Comparison of ENCODE assay signal across 9 mouse cellular contexts in the genomic region with DNA sequence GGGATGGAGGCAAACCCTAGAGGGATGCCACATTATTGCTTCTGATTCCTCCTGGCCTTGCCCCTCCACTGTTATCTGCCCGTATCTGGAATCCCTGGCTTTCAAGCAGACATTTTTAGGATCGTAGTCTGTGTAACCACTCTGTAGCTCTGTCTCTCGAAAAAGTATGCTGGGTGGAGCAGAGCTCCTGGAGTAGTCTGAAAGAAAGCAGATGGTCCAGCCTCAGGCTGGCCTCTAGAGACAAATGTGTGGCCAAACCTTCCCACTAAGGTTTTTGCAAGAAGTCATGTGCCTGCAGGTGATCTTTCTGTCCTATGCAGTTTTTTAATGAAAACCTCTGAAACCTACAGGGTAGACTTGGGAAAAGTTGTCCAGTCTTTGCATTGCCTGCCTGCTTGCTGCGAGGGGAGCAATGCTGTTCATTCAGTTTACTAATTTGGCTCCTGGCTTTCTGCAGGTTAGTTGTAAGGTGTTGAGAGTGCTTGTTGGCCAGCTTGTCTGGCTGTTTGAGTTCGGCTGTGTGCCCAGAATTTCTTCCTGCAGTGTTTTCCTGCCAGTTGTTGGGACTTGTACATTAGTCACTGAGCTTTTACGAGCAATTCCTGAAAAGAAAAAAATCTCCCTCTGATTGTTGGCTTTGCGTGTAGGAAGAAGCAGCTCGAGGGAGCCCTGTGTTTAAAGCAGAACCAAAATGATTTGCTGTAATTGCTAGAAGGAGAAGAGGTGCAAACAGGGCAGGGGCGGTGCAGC. TPM values are rescaled to one million over a fixed set of nuclear protein-coding genes. Genes with fewer than 3 reads are reported as not detected.
DNase-seq lines count a peak whose midpoint lies in the region; ATAC-seq lines count a peak whose summit lies in the region.
"Had no signal": no experiment of that assay in that cellular context is flagged by ENCODE, and none has a peak within 500 bp of the region (broad histone marks: within the 10 kb centered on the region; RNA-seq: fewer than 3 reads in every experiment).

No protein-coding gene starts in this region.

- H3K36me3 ChIP-seq in embryonic facial prominence, embryonic 15.5 days = no peaks in the 10 kb centered on the region
- H3K36me3 ChIP-seq in hindbrain, embryonic 16.5 days (ENCODE audit: control insufficient read depth, insufficient read depth, low read length) = no peaks in the 10 kb centered on the region
- no peaks in the 10 kb centered on the region for H3K36me3 ChIP-seq in limb, embryonic 15.5 days
- H3K36me3 ChIP-seq in neural tube, embryonic 13.5 days = no peaks in the 10 kb centered on the region

- H3K9ac ChIP-seq in embryonic facial prominence, embryonic 15.5 days = 0 out of 2 replicates have a peak overlapping the region, but pooled peaks have one; percentile 68
- H3K9ac ChIP-seq in hindbrain, embryonic 16.5 days (ENCODE audit: low read depth, low read length) = peak overlapping the region; percentile 96
- no peak overlapping the region for H3K9ac ChIP-seq in limb, embryonic 15.5 days
- peak overlapping the region; percentile 90 for H3K9ac ChIP-seq in neural tube, embryonic 13.5 days

- peak overlapping the region; percentile 93 for H3K4me2 ChIP-seq in embryonic facial prominence, embryonic 15.5 days (replicated peaks)
- H3K4me2 ChIP-seq in hindbrain, embryonic 16.5 days (ENCODE audit: low read length) = peak overlapping the region; percentile 72
- peak overlapping the region; percentile 91 for H3K4me2 ChIP-seq in limb, embryonic 15.5 days
- H3K4me2 ChIP-seq in neural tube, embryonic 13.5 days = peak overlapping the region; percentile 75

- H3K9me3 ChIP-seq in embryonic facial prominence, embryonic 15.5 days (replicated peaks) = no peaks in the 10 kb centered on the region
- H3K9me3 ChIP-seq in hindbrain, embryonic 16.5 days (ENCODE audit: control insufficient read depth, low read length) = no peaks in the 10 kb centered on the region
- no peaks in the 10 kb centered on the region for H3K9me3 ChIP-seq in limb, embryonic 15.5 days
- no peaks in the 10 kb centered on the region for H3K9me3 ChIP-seq in neural tube, embryonic 13.5 days

- peak overlapping the region; percentile 78 for H3K4me3 ChIP-seq in embryonic facial prominence, embryonic 15.5 days (replicated peaks)
- peak overlapping the region; percentile 82 for H3K4me3 ChIP-seq in hindbrain, embryonic 16.5 days (ENCODE audit: low read length)
- peak overlapping the region; percentile 99 for H3K4me3 ChIP-seq in limb, embryonic 15.5 days
- peak overlapping the region; percentile 82 for H3K4me3 ChIP-seq in neural tube, embryonic 13.5 days

- H3K27ac ChIP-seq in embryonic facial prominence, embryonic 15.5 days (replicated peaks) = peak overlapping the region; percentile 59
- no peak overlapping the region for H3K27ac ChIP-seq in hindbrain, embryonic 16.5 days (ENCODE audit: low read depth, low read length)
- peak overlapping the region; percentile 60 for H3K27ac ChIP-seq in limb, embryonic 15.5 days
- peak overlapping the region; percentile 96 for H3K27ac ChIP-seq in neural tube, embryonic 13.5 days (replicated peaks)
- H3K27ac ChIP-seq: heart, adult 2 months had no signal

- no peaks in the 10 kb centered on the region for H3K27me3 ChIP-seq in embryonic facial prominence, embryonic 15.5 days
- no peaks in the 10 kb centered on the region for H3K27me3 ChIP-seq in hindbrain, embryonic 16.5 days (replicated peaks; ENCODE audit: control insufficient read depth, insufficient read depth, low read length)
- no peaks in the 10 kb centered on the region for H3K27me3 ChIP-seq in limb, embryonic 15.5 days
- no peaks in the 10 kb centered on the region for H3K27me3 ChIP-seq in neural tube, embryonic 13.5 days

- peak; percentile 73 for DNase-seq in urinary bladder, postnatal 14 days (ENCODE audit: low spot score)
- no peak for DNase-seq in urinary bladder, postnatal 4 days (ENCODE audit: low spot score in 2 of 2)
- no peak for DNase-seq in gastrocnemius, postnatal 25 days
- no peak for DNase-seq in thymus, postnatal 14 days

- ATAC-seq in embryonic facial prominence, embryonic 15.5 days (ENCODE audit: insufficient number of reproducible peaks, low FRiP score, low TSS enrichment, low read depth) = no peak
- no peak for ATAC-seq in hindbrain, embryonic 16.5 days
- ATAC-seq in limb, embryonic 15.5 days (ENCODE audit: insufficient number of reproducible peaks, low FRiP score, low TSS enrichment, low read depth) = no peak
- ATAC-seq in neural tube, embryonic 13.5 days (ENCODE audit: low read depth) = no peak

- 22% methylated on average over 9 of the region's 9 CpGs for whole genome bisulfite sequencing in embryonic facial prominence, embryonic 15.5 days
- WGBS in hindbrain, embryonic 16.5 days = 40% methylated on average over 9 of the region's 9 CpGs
- WGBS in limb, embryonic 15.5 days = 9% methylated on average over 9 of the region's 9 CpGs
- WGBS in neural tube, embryonic 13.5 days = 45% methylated on average over 9 of the region's 9 CpGs

- H3K4me1 ChIP-seq in embryonic facial prominence, embryonic 15.5 days = peaks cover 40% of the 10 kb centered on the region
- peaks cover 21% of the 10 kb centered on the region for H3K4me1 ChIP-seq in hindbrain, embryonic 16.5 days (ENCODE audit: control insufficient read depth, insufficient read depth, low read depth, low read length)
- H3K4me1 ChIP-seq in limb, embryonic 15.5 days = peaks cover 47% of the 10 kb centered on the region
- peaks cover 57% of the 10 kb centered on the region for H3K4me1 ChIP-seq in neural tube, embryonic 13.5 days (replicated peaks)

RNA-seq across cellular contexts. Expression of a gene that starts 1.7 kb away (rescaled TPM):
- 4.8 and 5.6 TPM in 2 replicates for polyA plus RNA-seq in embryonic facial prominence, embryonic 15.5 days (2015; fragmentation: Nextera tagmentation; extraction: Ambion mirVana)
- polyA plus RNA-seq in hindbrain, embryonic 16.5 days (2015; fragmentation: Nextera tagmentation; extraction: Ambion mirVana) = 6.1 and 7.1 TPM in 2 replicates
- polyA plus RNA-seq in limb, embryonic 15.5 days (2015; fragmentation: Nextera tagmentation; extraction: Ambion mirVana) = 4.1 and 4.7 TPM in 2 replicates
- polyA plus RNA-seq in neural tube, embryonic 13.5 days (2015; fragmentation: Nextera tagmentation; extraction: Ambion mirVana) = 7.8 and 8.2 TPM in 2 replicates
- under 1 TPM; 0.83 to 0.97 TPM for total RNA-seq in gastrocnemius, postnatal 25 days (2021)

RNA-seq across cellular contexts. Expression of a gene that starts 26.7 kb away (rescaled TPM):
- 0.46 and 0.57 TPM in 2 replicates for polyA plus RNA-seq in embryonic facial prominence, embryonic 15.5 days (2015; fragmentation: Nextera tagmentation; extraction: Ambion mirVana)
- polyA plus RNA-seq in hindbrain, embryonic 16.5 days (2015; fragmentation: Nextera tagmentation; extraction: Ambion mirVana) = 1.7 and 1.9 TPM in 2 replicates
- 0.27 and 0.32 TPM in 2 replicates for polyA plus RNA-seq in limb, embryonic 15.5 days (2015; fragmentation: Nextera tagmentation; extraction: Ambion mirVana)
- 1.5 TPM in 2 replicates for polyA plus RNA-seq in neural tube, embryonic 13.5 days (2015; fragmentation: Nextera tagmentation; extraction: Ambion mirVana)
- not detected for total RNA-seq in gastrocnemius, postnatal 25 days (2021)

RNA-seq across cellular contexts. Expression of a gene that starts 32.6 kb away (rescaled TPM):
- 304 and 312 TPM in 2 replicates for polyA plus RNA-seq in embryonic facial prominence, embryonic 15.5 days (2015; fragmentation: Nextera tagmentation; extraction: Ambion mirVana)
- polyA plus RNA-seq in hindbrain, embryonic 16.5 days (2015; fragmentation: Nextera tagmentation; extraction: Ambion mirVana) = 294 and 296 TPM in 2 replicates
- polyA plus RNA-seq in limb, embryonic 15.5 days (2015; fragmentation: Nextera tagmentation; extraction: Ambion mirVana) = 313 and 321 TPM in 2 replicates
- polyA plus RNA-seq in neural tube, embryonic 13.5 days (2015; fragmentation: Nextera tagmentation; extraction: Ambion mirVana) = 326 and 357 TPM in 2 replicates
- total RNA-seq in gastrocnemius, postnatal 25 days (2021) = 100 to 1,000 TPM; 129 to 132 TPM

RNA-seq across cellular contexts. Expression of a gene that starts 40.8 kb away (rescaled TPM):
- polyA plus RNA-seq in embryonic facial prominence, embryonic 15.5 days (2015; fragmentation: Nextera tagmentation; extraction: Ambion mirVana) = 14.5 and 15.2 TPM in 2 replicates
- polyA plus RNA-seq in hindbrain, embryonic 16.5 days (2015; fragmentation: Nextera tagmentation; extraction: Ambion mirVana) = 85.8 and 111 TPM in 2 replicates
- 10.1 and 10.2 TPM in 2 replicates for polyA plus RNA-seq in limb, embryonic 15.5 days (2015; fragmentation: Nextera tagmentation; extraction: Ambion mirVana)
- 31.9 and 35.1 TPM in 2 replicates for polyA plus RNA-seq in neural tube, embryonic 13.5 days (2015; fragmentation: Nextera tagmentation; extraction: Ambion mirVana)
- 1 to 10 TPM; 1.3 to 1.7 TPM for total RNA-seq in gastrocnemius, postnatal 25 days (2021)
